Mouse (Mus musculus) testis, adult 2 months (tissue): Measurements from ENCODE around the gene Ssb.

Experiments used
- CTCF ChIP-seq: fragments of 200-500 bp; IDR thresholded peaks from 2 replicates; pipeline ENCODE4 v1.5.1; 2012; ENCODE audit warnings: low read depth, mild to moderate bottlenecking, inconsistent platforms, low read length, moderate library complexity; ENCODE audit not compliant: control insufficient read depth, insufficient read depth, insufficient replicate concordance
- POLR2A ChIP-seq: fragments of 200-500 bp; IDR thresholded peaks from 2 replicates; pipeline ENCODE4 v1.6.1; 2012; ENCODE audit warnings: low read depth, mild to moderate bottlenecking, inconsistent platforms, low read length, moderate library complexity; ENCODE audit not compliant: control insufficient read depth

DNA sequence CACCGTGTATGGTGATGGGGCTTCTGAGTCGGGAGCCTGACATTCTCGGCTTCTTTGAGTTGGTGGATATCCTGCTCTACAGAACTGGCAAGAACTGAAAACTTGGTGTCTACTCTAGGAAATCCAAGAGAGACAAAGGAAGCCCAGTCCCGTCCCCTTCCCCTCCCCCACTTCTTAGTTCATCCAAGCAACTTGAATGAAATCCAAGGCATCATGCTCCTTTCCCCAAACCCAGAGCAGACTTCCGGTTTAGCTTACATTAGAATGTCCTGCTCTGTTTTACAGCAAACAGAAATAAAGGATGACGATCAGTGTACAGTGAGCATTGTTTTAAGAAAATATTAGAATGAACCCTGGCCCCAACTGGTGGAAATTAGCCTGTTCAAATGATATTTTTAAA lies 12.1 kb upstream of the Ssb start:
- TF ChIP-seq CTCF (no peak), POLR2A (no peak)
